Mouse (Mus musculus) liver, embryonic 14.5 days (tissue): Measurements from ENCODE around the gene Insr. TPM values are rescaled to one million over a fixed set of nuclear protein-coding genes. Genes with fewer than 3 reads are reported as not detected.

Source experiments
- ATAC-seq: fragments of 200-750 bp; cut with Nextera tagmentation; 2 replicates; pipeline ENCODE4 v1.8.0; 2017; ENCODE audit warnings: moderate number of reproducible peaks, mild to moderate bottlenecking, moderate library complexity; ENCODE audit not compliant: insufficient read depth
- DNase-seq, 3 experiments: peaks; one replicate each; pipeline ENCODE4 v3.0.0-alpha.2; 2012 to 2013; ENCODE audit warnings: low read depth in 3 of 3, low spot score in 3 of 3
- H3K27ac ChIP-seq: fragments of 300-500 bp; sonication (generic); 2 replicates; pipeline ENCODE4 v1.5.1; 2014; ENCODE audit warnings: moderate library complexity, mild to moderate bottlenecking, control low read depth, inconsistent platforms
- H3K27me3 ChIP-seq: fragments of 300-500 bp; sonication (generic); 2 replicates; pipeline ENCODE4 v1.6.1; 2014; ENCODE audit warnings: mild to moderate bottlenecking, low read length, moderate library complexity; ENCODE audit not compliant: control insufficient read depth, insufficient read depth
- H3K36me3 ChIP-seq: fragments of 300-500 bp; sonication (generic); replicated peaks from 2 replicates; pipeline ENCODE4 v1.6.1; 2014; ENCODE audit warnings: low read depth; ENCODE audit not compliant: control insufficient read depth, insufficient read depth
- H3K4me1 ChIP-seq, 2 experiments: fragments of 200-500 bp in 1 of 2; fragments of 300-500 bp in 1 of 2; sonication (generic) in 1 of 2; replicated peaks; 2 replicates each; pipeline ENCODE4 v1.6.1; 2012 to 2014; ENCODE audit warnings: antibody characterized with exemption in 1 of 2, inconsistent platforms in 1 of 2, low read length in 1 of 2; ENCODE audit not compliant: control insufficient read depth in 2 of 2, insufficient read depth in 2 of 2
- H3K4me2 ChIP-seq: fragments of 300-500 bp; sonication (generic); 2 replicates; pipeline ENCODE4 v1.6.1; 2014; ENCODE audit warnings: low read depth, mild to moderate bottlenecking, control low read depth, moderate library complexity
- H3K4me3 ChIP-seq, 2 experiments: fragments of 200-500 bp in 1 of 2; fragments of 300-500 bp in 1 of 2; sonication (generic) in 1 of 2; 2 replicates each; pipeline ENCODE4 v1.5.1; 2012 to 2014; ENCODE audit warnings: low read depth in 2 of 2, low read length in 2 of 2, mild to moderate bottlenecking in 2 of 2, control low read depth in 1 of 2, inconsistent platforms in 1 of 2, moderate library complexity in 1 of 2; ENCODE audit not compliant: insufficient read depth in 1 of 2
- H3K9ac ChIP-seq: fragments of 300-500 bp; sonication (generic); replicated peaks from 2 replicates; pipeline ENCODE4 v1.6.1; 2014; ENCODE audit warnings: mild to moderate bottlenecking, control low read depth, moderate library complexity
- H3K9me3 ChIP-seq: fragments of 300-500 bp; sonication (generic); 2 replicates; pipeline ENCODE4 v1.6.1; 2016; ENCODE audit warnings: low read length, mixed read lengths; ENCODE audit not compliant: control insufficient read depth
- CTCF ChIP-seq: IDR thresholded peaks from 2 replicates; pipeline ENCODE4 v1.5.1; 2016; ENCODE audit warnings: antibody characterized with exemption, low read depth, control low read depth
- EP300 ChIP-seq: IDR thresholded peaks from 2 replicates; pipeline ENCODE4 v1.6.1; 2016; ENCODE audit warnings: antibody characterized with exemption, low read depth
- WGBS: fragments of 180-500 bp; shearing (Covaris S2); extraction: QIAGEN DNeasy Blood & Tissue Kit; methylation state at CpG from one replicate; pipeline ENCODE4 v1.1.7; 2014; ENCODE audit not compliant: insufficient replicate concordance; 5-methylcytosine and 5-hydroxymethylcytosine counted together
- polyA plus RNA-seq, 2 experiments: library from polyadenylated mRNA; depleted of rRNA in 1 of 2; stranded (reverse) in 1 of 2; unstranded in 1 of 2; fragments of >200 nt; fragmentation: Nextera tagmentation in 1 of 2; extraction: Ambion mirVana in 1 of 2; gene quantifications; 2 replicates each; pipeline versions ENCODE4 v1.2.1 to v1.2.3; 2012 to 2014

The Insr gene
- polyA plus RNA-seq, 2 experiments, result 4.4 to 9.2 TPM

GRCm38 (mm10) chr8:3222636-3222965 lies 56.8 kb downstream of the Insr start:
- H3K4me1 ChIP-seq, result peaks cover 10 to 32% of the 10 kb centered on the region in 2 experiments
- TF ChIP-seq EP300, result no peak
- TF ChIP-seq CTCF, result no peak
- H3K27me3 ChIP-seq, result no peaks in the 10 kb centered on the region
- H3K36me3 ChIP-seq, result no peaks in the 10 kb centered on the region
- H3K27ac ChIP-seq, result no peak overlapping the region
- no peak for ATAC-seq
- no peak overlapping the region for H3K9ac ChIP-seq
- DNase-seq, result no peak
- H3K4me3 ChIP-seq, result no peak overlapping the region
- no peak overlapping the region for H3K4me2 ChIP-seq
- no peaks in the 10 kb centered on the region for H3K9me3 ChIP-seq

- H3K4me1 ChIP-seq, result peaks cover 10 to 33% of the 10 kb centered on the region in 2 experiments
Measured at GRCm38 (mm10) chr8:3221960-3222635, 57.3 kb downstream of the Insr start.

DNA sequence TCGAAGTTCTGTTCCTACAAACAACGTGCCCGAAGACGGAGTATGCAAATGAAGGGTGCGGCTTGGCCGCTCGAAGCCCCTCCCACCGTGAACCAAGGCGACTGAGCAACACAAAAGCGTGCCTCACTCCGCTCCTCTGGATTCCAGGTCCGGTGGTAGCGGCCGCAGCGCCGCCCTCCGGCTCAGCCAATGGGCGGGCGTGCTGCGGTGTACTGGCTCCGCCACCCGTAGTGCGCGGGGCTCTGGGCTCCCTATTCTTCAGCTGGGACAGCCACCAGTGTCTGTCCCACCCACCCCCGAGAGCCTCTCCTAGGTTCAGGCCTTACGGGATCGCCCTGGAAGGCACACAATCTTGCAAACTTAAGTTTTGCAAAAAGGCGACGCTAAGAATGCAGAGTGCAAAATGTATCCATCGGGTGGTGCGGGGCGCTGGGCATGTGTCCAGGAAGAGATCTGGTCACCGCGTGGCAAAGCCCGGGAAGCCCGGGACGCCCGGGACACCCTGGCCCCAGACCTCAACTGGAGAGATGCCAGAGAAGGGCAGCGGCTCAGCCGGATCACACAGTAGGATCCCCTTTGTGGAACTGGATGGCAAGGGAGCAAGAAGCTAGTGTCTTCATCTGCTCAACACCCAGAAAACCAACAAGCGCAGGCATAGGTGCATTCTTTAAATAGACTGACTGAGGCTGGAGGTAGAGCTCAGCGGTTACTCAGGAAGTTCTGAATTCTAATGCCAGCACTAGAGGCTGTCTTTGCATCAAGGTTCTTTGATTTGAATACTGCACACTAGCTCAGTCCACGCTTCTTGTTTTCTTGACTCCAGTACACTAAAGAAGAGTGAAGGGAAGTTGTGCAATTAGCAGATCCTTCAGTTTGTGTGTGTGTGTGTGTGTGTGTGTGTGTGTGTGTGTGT lies 58.1 kb downstream of the Insr start:
- H3K4me1 ChIP-seq, result peaks cover 10 to 40% of the 10 kb centered on the region in 2 experiments
- WGBS, result under 1% methylated on average over 43 of the region's 43 CpGs

More at GRCm38 (mm10) chr8:3221960-3222635, 57.3 kb downstream of the Insr start:
- 49% methylated on average over 6 of the region's 6 CpGs for WGBS
- no peak for DNase-seq
- Histone ChIP-seq H3K9me3 (no peaks in the 10 kb centered on the region), H3K9ac (no peak overlapping the region; the same call in 1 of the 2 replicates), H3K4me3 (peak overlapping the region; percentile 57 to 75; a peak in 3 of 4 replicates), H3K27me3 (no peaks in the 10 kb centered on the region), H3K4me2 (peak overlapping the region; percentile 69), H3K27ac (no peak overlapping the region), H3K36me3 (no peaks in the 10 kb centered on the region)
- TF ChIP-seq CTCF (no peak), EP300 (no peak)
- no peak for ATAC-seq

GRCm38 (mm10) chr8:3220502-3220901 lies 58.9 kb downstream of the Insr start:
- H3K27me3 ChIP-seq, result no peaks in the 10 kb centered on the region
- H3K9ac ChIP-seq, result peak overlapping the region; percentile 16; the same call in 1 of the 2 replicates
- DNase-seq, result no peak
- H3K4me3 ChIP-seq, result peak overlapping the region; percentile 35 to 57
- no peaks in the 10 kb centered on the region for H3K36me3 ChIP-seq
- ATAC-seq, result peak; percentile 29
- H3K4me1 ChIP-seq, result peaks cover 7 to 39% of the 10 kb centered on the region in 2 experiments
- TF ChIP-seq CTCF (no peak), EP300 (no peak)
- no peaks in the 10 kb centered on the region for H3K9me3 ChIP-seq
- peak overlapping the region; percentile 69 for H3K4me2 ChIP-seq
- no peak overlapping the region for H3K27ac ChIP-seq
- 5% methylated on average over 9 of the region's 9 CpGs for WGBS

More for the DNA sequence above, 58.1 kb downstream of the Insr start:
- TF ChIP-seq EP300 (no peak), CTCF (no peak; the same call in 1 of the 2 replicates)
- H3K27ac ChIP-seq, result peak overlapping the region; percentile 5
- ATAC-seq (peak; percentile 99), DNase-seq (peak; percentile 79 to 86 (median 84))
- no peaks in the 10 kb centered on the region for H3K9me3 ChIP-seq
- H3K4me2 ChIP-seq, result peak overlapping the region; percentile 69
- peak overlapping the region; percentile 57 to 75 for H3K4me3 ChIP-seq
- no peaks in the 10 kb centered on the region for H3K27me3 ChIP-seq
- H3K9ac ChIP-seq, result peak overlapping the region; percentile 59
- no peaks in the 10 kb centered on the region for H3K36me3 ChIP-seq

GRCm38 (mm10) chr8:3219921-3220411 lies 59.5 kb downstream of the Insr start:
- H3K27ac ChIP-seq, result no peak overlapping the region
- no peaks in the 10 kb centered on the region for H3K9me3 ChIP-seq
- no peak overlapping the region; the same call in 1 of the 2 replicates for H3K4me2 ChIP-seq
- peaks cover 7 to 41% of the 10 kb centered on the region in 2 experiments for H3K4me1 ChIP-seq
- no peak for DNase-seq
- TF ChIP-seq EP300 (no peak), CTCF (no peak)
- H3K9ac ChIP-seq, result no peak overlapping the region
- 77% methylated on average over 12 of the region's 12 CpGs for WGBS
- ATAC-seq, result no peak
- H3K4me3 ChIP-seq, result no peak overlapping the region
- H3K27me3 ChIP-seq, result no peaks in the 10 kb centered on the region
- no peaks in the 10 kb centered on the region for H3K36me3 ChIP-seq
